Mouse (Mus musculus): ENCODE results near the gene Usp54. TPM values are rescaled to one million over a fixed set of nuclear protein-coding genes. Genes with fewer than 3 reads are reported as not detected.
"Not testable (repeated sequence)": the region's sequence is repeated elsewhere in the genome, so short reads cannot be mapped to it uniquely, and the experiment has no call there.

Gene Usp54
- polyA plus RNA-seq, 1 experiment = 14.4 TPM

DNA sequence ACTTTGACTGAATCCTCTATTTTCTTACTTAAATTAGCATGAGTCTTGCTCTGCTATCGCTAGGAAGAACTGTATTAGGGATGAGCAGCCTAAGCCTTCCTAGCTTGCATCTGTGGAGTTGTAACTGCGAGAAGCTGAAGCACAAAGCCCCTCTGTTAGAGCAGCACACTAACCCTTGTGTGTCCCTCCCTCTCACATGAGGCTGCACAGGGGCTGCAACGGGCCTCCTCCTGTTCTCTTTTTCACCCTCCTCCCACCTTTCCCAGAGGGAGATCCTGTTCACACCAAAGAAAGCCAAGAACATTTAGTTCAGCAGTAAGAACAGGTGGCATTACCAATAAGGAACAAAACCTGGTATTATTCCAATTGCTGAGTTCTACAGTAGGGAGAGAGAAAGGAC, 45.1 kb downstream of the Usp54 start:
- TF ChIP-seq CTCF (IDR thresholded peaks at IDR 0.05; ENCODE audit: control insufficient read depth, insufficient read depth, insufficient replicate concordance, low read depth, low read length) = no peak
- no peak for TF ChIP-seq POLR2A (IDR thresholded peaks at IDR 0.05; ENCODE audit: control insufficient read depth, low read depth, low read length)
- Histone ChIP-seq H3K27ac (ENCODE audit: control insufficient read depth, insufficient read depth, low read depth, low read length) (peak overlapping the region; percentile 32; the same call in 1 of the 2 replicates), H3K36me3 (ENCODE audit: control insufficient read depth, insufficient read depth, low read length) (no peaks in the 10 kb centered on the region)

DNA sequence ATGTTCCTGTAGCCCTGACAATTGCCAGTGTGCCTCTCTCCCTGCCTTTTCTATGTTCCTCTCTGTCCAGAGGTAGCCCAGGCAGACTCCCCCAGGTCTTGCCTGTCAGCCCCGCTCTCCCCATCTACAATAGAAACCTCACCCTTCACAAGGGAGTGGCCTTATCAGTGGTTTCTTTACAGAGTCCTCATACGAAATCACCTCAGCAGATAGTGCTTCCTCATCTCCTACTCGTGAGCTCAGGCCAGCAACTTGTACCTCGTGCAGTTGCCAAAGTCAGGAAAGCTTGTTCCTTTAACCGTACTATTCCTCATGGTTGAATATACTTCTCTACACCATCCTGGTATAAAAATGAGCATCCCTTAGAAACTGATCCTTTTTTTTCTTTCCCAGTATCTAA, 53.4 kb downstream of the Usp54 start:
- no peaks in the 10 kb centered on the region for H3K4me1 ChIP-seq (ENCODE audit: control insufficient read depth, insufficient read depth, low read length)
- no peaks in the 10 kb centered on the region; the same call in 1 of the 2 replicates for H3K36me3 ChIP-seq (ENCODE audit: control insufficient read depth, insufficient read depth, low read length)
- no peak overlapping the region for H3K4me3 ChIP-seq (ENCODE audit: control insufficient read depth, low read depth, low read length)
- TF ChIP-seq CTCF (IDR thresholded peaks at IDR 0.05; ENCODE audit: control insufficient read depth, insufficient read depth, insufficient replicate concordance, low read depth, low read length) (no peak), POLR2A (IDR thresholded peaks at IDR 0.05; ENCODE audit: control insufficient read depth, low read depth, low read length) (no peak)
- no peak overlapping the region for H3K27ac ChIP-seq (ENCODE audit: control insufficient read depth, insufficient read depth, low read depth, low read length)
- no peaks in the 10 kb centered on the region for H3K27me3 ChIP-seq (ENCODE audit: control insufficient read depth, insufficient read depth, low read length)

More for the DNA sequence above, 45.1 kb downstream of the Usp54 start:
- Histone ChIP-seq H3K4me3 (ENCODE audit: control insufficient read depth, low read depth, low read length) (no peak overlapping the region), H3K27me3 (ENCODE audit: control insufficient read depth, insufficient read depth, low read length) (no peaks in the 10 kb centered on the region), H3K4me1 (ENCODE audit: control insufficient read depth, insufficient read depth, low read length) (no peaks in the 10 kb centered on the region)

GRCm38 (mm10) chr14:20578822-20579407, 61.9 kb downstream of the Usp54 start:
- Histone ChIP-seq H3K4me3 (ENCODE audit: control insufficient read depth, low read depth, low read length) (no peak overlapping the region), H3K27ac (ENCODE audit: control insufficient read depth, insufficient read depth, low read depth, low read length) (no peak overlapping the region), H3K4me1 (ENCODE audit: control insufficient read depth, insufficient read depth, low read length) (no peaks in the 10 kb centered on the region), H3K27me3 (ENCODE audit: control insufficient read depth, insufficient read depth, low read length) (no peaks in the 10 kb centered on the region), H3K36me3 (ENCODE audit: control insufficient read depth, insufficient read depth, low read length) (peaks cover 1% of the 10 kb centered on the region; the same call in 1 of the 2 replicates)
- TF ChIP-seq POLR2A (IDR thresholded peaks at IDR 0.05; ENCODE audit: control insufficient read depth, low read depth, low read length) (no peak), CTCF (IDR thresholded peaks at IDR 0.05; ENCODE audit: control insufficient read depth, insufficient read depth, insufficient replicate concordance, low read depth, low read length) (no peak)

DNA sequence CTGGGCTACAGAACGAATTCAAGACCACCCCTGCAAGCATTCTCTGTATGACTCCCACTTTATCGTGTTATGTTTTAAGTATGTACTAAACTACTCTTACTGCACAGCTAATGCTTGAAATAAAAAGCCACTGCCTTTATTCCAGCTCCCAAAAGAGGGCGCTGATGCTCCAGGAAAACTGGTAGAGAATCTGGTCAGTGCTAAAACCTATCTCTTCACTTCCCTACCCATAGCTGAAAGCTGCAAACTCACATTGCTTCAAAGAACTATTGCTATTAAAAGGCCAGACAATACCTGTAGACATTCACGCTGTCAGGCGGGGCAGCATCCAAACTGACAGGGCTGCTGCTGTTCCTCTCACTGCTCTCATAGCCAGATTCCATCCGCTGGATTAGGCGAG, 64.7 kb downstream of the Usp54 start:
- Histone ChIP-seq H3K36me3 (ENCODE audit: control insufficient read depth, insufficient read depth, low read length) (peaks cover 1% of the 10 kb centered on the region; the same call in 1 of the 2 replicates), H3K4me1 (ENCODE audit: control insufficient read depth, insufficient read depth, low read length) (no peaks in the 10 kb centered on the region)
- TF ChIP-seq POLR2A (IDR thresholded peaks at IDR 0.05; ENCODE audit: control insufficient read depth, low read depth, low read length) (no peak), CTCF (IDR thresholded peaks at IDR 0.05; ENCODE audit: control insufficient read depth, insufficient read depth, insufficient replicate concordance, low read depth, low read length) (no peak)

DNA sequence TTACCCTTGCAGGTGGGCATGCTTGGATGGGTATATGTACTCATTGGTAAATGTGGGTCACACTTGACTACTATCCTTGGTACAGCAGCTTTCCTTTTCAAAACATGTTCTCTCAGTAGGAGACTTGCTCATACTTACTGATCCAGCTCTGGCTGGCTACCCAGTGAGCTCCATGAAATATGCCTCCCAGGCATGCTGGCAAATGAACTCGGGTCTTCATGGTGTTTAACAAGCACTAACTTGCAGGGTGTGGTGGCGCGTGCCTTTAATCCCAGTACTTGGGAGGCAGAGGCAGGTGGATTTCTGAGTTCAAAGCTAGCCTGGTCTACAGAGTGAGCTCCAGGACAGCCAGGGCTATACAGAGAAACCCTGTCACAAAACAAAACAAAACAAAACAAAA, 67.7 kb downstream of the Usp54 start:
- not testable (repeated sequence) for H3K36me3 ChIP-seq (ENCODE audit: control insufficient read depth, insufficient read depth, low read length); H3K27me3 ChIP-seq (ENCODE audit: control insufficient read depth, insufficient read depth, low read length); H3K27ac ChIP-seq (ENCODE audit: control insufficient read depth, insufficient read depth, low read depth, low read length); H3K4me1 ChIP-seq (ENCODE audit: control insufficient read depth, insufficient read depth, low read length); H3K4me3 ChIP-seq (ENCODE audit: control insufficient read depth, low read depth, low read length)

More for the DNA sequence above, 64.7 kb downstream of the Usp54 start:
- no peak overlapping the region for H3K27ac ChIP-seq (ENCODE audit: control insufficient read depth, insufficient read depth, low read depth, low read length)
- no peak overlapping the region for H3K4me3 ChIP-seq (ENCODE audit: control insufficient read depth, low read depth, low read length)
- H3K27me3 ChIP-seq (ENCODE audit: control insufficient read depth, insufficient read depth, low read length) = no peaks in the 10 kb centered on the region

- no peaks in the 10 kb centered on the region; the same call in 1 of the 2 replicates for H3K4me1 ChIP-seq (ENCODE audit: control insufficient read depth, insufficient read depth, low read length)
- TF ChIP-seq POLR2A (IDR thresholded peaks at IDR 0.05; ENCODE audit: control insufficient read depth, low read depth, low read length) = no peak
- no peak for TF ChIP-seq CTCF (IDR thresholded peaks at IDR 0.05; ENCODE audit: control insufficient read depth, insufficient read depth, insufficient replicate concordance, low read depth, low read length)
- H3K36me3 ChIP-seq (ENCODE audit: control insufficient read depth, insufficient read depth, low read length) = no peaks in the 10 kb centered on the region; the same call in none of the 2 replicates
- H3K27ac ChIP-seq (ENCODE audit: control insufficient read depth, insufficient read depth, low read depth, low read length) = no peak overlapping the region
- H3K4me3 ChIP-seq (ENCODE audit: control insufficient read depth, low read depth, low read length) = no peak overlapping the region
- no peaks in the 10 kb centered on the region for H3K27me3 ChIP-seq (ENCODE audit: control insufficient read depth, insufficient read depth, low read length)
These were observed 75.4 kb downstream of the Usp54 start for GRCm38 (mm10) chr14:20565256-20566021.

- Histone ChIP-seq H3K4me3 (ENCODE audit: control insufficient read depth, low read depth, low read length) (no peak overlapping the region), H3K4me1 (ENCODE audit: control insufficient read depth, insufficient read depth, low read length) (no peaks in the 10 kb centered on the region; the same call in 1 of the 2 replicates), H3K27ac (ENCODE audit: control insufficient read depth, insufficient read depth, low read depth, low read length) (no peak overlapping the region), H3K27me3 (ENCODE audit: control insufficient read depth, insufficient read depth, low read length) (no peaks in the 10 kb centered on the region), H3K36me3 (ENCODE audit: control insufficient read depth, insufficient read depth, low read length) (no peaks in the 10 kb centered on the region; the same call in none of the 2 replicates)
- TF ChIP-seq CTCF (IDR thresholded peaks at IDR 0.05; ENCODE audit: control insufficient read depth, insufficient read depth, insufficient replicate concordance, low read depth, low read length) (no peak), POLR2A (IDR thresholded peaks at IDR 0.05; ENCODE audit: control insufficient read depth, low read depth, low read length) (no peak)
These were observed 76.2 kb downstream of the Usp54 start for GRCm38 (mm10) chr14:20564692-20565091.

All from testis, adult 2 months (tissue).